Mouse (Mus musculus) gastrocnemius, postnatal 4 days (tissue): ENCODE measurements around the gene Akap13. TPM values are rescaled to one million over a fixed set of nuclear protein-coding genes. Genes with fewer than 3 reads are reported as not detected.

ENCODE experiments used
- DNase-seq, 2 experiments: peaks; one replicate each; pipeline ENCODE4 v3.0.0; 2021 to 2022; ENCODE audit warnings: low spot score in 2 of 2, mixed read lengths in 2 of 2
- total RNA-seq, 2 experiments: library from RNA; stranded (reverse); gene quantifications; 2 replicates each; pipeline ENCODE4 v1.2.3; 2021

Akap13 gene
- total RNA-seq, 2 experiments from 2014 or later = 88.7 to 102 TPM

DNA sequence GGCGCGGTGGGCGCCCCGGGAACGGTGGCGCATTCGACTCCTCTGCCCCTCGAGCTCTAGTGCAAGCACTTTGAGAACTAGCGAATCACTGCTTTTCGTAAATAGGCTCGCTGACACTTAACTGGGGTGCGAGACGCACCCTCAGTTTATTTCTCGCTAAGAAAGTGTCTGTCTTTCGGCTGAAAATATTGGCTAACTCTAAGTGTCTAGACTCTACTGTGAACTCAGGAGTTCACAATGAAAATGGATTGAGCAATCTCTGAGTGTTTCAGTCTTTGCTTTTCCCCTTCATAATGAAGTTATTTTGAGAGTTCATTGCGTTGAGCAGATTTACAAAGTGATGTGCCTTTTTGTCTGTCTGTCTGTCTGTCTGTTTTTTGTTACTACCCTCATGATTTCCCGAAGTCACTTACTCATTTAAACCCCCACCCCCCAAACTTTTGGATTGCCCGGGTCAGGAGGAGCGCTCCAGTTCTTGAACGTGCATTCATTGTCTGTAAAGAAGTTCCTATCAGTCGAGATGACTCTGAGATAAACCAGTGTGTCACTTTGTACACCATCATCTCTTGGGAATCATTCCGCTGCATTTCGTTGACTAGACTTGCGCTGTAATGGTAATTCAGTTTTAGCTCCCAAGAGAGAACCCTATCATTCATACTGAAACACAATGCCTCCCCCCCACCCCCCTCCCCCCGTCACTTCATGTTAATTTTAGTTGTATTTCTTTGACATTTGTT lies 986 bp downstream of the Akap13 start:
- DNase-seq = no peak

DNA sequence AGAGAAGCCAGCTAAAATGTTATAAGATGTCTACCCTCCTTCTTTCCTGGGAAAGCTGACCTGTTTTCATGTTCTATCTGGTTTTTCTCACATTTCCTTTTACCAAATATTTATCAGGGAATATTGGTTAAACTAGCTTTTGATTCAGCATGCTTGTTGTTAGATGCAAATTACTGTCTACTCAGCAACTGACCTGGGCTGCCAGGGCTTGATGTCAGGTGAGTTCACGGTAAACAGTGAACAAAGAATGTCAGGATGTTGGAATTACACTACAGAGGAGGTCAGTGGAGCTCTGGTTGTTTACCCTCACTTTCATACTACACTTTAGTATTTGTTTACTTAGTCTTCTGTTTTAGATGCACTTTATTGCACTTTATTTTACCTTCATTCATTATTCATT lies 5.0 kb downstream of the Akap13 start:
- DNase-seq = no peak

DNA sequence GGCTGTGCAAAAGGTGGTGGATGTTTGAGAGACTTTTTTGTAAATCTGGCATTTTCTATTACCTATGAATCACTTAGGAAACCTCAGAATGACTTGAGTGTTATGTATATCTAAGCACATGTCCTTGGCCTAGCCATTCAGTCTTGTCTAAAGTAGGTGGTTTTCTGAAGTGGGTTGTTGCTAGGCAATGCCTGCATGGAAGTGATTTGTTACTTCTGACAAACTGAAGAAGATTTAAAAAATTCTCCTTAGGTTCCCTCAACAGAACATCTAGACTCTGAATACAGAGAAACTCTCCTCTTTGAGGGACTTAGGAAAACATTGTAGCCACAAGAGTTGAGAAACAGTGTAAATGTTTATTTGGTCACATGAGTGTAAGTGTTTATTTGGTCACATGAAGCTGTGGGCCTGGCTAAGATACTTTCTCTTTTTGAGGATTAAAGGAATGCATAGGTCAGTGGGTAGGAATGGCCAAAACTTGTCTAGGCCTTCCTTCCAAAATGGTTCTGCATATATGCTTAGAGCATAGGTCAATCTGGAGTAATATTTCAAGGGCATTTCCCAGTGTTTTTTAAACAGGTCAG lies 8.3 kb downstream of the Akap13 start:
- no peak for DNase-seq

DNA sequence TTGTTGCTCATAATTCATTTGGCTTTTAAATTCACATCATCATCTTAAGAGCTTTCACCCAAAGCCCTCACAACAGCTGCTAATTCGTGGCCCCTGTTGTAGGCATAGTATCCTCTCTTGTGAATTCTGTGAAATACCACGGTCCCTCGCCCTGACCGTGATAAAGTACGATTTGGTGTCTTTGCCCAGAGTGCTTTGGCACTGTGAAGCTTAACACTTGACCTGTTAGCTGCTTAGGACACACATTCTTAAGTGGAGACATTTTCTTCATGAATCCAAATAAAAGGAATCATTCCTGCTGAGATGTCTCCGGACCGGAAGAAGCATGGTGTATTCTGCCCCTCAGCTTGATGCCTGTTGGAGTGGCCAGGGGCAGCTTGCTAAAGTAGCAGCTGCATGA lies 12.5 kb downstream of the Akap13 start:
- no peak for DNase-seq

DNA sequence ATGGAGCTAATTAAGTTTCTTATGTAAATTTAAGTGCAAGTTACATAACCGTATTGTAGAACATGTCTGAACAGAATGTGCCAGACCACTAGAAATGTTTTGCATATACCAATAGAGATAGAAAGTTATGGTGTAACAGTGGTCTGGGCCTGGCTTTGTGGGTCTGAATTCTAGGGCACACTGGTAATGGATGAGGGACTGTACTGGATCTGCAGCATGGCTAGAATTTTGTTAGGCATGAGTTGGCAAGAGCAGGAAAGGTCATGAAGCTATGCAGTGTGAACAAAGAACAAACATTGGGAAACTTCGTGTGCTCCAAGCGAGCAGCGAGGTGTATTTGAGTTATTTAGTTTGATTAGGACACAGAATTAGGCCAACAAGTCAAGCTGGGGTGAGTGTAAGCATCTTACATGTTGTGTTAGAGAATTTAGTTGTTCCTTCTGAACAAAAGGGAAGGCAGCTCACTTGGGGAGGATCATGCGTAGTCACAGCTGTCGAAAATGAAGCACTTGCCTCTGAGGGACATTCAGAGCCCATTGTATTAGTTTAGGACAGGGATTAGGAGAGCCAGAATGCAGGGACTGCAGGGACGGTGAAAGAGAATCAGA lies 15.1 kb downstream of the Akap13 start:
- no peak for DNase-seq

DNA sequence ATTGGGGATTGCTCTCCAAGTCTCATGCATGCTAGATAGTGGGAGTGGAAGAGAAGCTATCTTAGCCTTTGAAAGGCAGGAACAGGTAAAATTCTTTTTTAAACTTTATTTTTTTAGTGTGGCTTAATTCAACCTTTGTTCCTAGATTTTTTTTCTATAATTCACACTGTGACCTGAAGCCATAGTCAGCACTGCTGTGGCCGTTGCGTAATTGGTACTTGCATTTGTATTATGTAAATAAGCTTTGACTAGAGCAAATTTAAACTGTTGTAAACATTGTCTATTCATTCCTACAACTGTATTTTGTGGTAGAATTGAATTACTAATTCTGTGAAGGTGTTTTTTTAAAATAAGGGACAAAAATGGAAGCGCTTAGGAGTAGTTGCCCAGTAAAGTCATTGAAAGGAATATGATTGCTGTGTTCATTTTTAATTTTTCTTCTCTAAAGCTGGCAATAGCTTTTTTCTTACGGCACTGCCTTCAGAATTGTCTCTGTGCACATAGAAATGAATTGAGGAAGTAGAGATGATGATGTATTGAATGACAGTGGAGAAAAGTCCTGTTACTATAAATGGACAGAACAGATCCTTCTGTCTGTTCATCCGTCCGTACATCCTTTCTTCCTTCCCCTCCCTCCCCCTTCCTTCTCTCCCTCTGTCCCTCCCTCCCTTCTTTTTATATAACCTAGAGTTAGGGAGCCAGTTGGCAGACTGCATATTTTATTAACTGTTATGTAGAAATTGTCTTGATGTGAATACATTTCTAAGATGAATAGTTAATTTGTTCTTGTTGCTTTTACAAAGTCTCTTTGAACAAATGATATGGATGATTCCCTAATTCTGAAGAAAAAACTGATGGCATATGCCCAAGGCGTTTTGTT lies 17.2 kb downstream of the Akap13 start:
- DNase-seq = no peak

DNA sequence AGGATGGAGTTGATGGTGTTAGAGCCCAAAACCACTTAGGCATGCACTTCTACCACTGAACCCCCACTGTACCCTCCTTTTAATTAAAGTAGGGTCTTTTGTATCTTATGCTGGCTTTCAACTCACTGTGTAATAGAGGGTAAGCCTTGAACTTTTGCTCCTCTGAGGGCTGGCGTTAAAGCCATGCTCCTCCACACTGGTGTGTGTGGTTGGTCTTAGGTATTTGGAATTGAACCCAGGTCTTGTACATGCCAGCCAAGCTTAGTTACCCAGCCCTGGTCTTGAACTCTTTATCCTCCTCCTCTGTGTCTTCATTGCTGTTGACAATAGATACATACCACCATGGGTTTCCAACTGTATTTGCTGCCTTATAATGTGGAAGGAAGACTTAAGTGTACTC lies 18.0 kb downstream of the Akap13 start:
- DNase-seq = no peak

DNA sequence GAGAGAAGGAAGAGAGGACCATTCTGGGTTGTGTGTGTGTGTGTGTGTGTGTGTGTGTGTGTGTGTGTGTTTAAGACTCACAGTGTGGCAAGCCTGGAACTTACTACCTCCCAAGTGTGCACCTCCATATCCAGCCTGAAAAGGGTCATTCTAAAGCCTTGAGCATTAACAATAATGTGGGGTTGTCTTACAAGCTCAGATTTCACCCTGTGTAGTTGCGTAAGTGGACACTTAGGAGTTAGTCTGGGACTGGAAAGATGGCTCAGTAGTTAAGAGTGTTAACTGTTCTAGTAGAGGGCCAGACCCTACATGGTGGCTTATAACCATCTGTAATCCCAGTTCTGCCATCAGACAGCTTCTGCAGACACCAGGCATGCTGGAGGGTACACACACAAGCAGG lies 18.7 kb downstream of the Akap13 start:
- no peak for DNase-seq

DNA sequence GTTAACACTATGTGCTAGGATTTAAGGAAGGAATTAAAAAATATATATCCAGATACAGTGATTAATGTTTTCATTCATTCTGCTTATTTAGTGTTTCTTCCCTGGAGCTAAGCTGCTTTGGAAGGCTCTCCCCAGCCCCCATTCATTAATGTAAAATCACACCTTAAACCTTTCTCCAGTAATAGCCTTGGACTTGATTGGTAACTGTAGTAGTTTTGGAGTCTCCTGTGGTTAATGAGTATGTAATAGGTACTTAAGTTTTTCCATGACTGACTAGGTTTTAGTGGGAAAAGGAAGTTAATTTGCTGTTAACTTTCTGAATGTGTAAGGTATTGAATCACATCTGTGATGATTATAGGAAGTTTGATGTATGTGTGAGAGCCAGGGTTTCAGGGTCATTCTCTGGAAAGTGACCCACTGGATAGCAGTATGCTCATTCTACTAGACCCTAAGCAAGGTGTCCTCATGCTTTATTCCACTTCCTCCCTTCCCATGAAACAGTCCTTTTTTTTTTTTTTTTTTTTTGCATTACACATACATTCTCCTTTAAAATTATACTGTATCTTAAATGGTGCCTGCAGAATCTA lies 19.3 kb downstream of the Akap13 start:
- DNase-seq = no peak

DNA sequence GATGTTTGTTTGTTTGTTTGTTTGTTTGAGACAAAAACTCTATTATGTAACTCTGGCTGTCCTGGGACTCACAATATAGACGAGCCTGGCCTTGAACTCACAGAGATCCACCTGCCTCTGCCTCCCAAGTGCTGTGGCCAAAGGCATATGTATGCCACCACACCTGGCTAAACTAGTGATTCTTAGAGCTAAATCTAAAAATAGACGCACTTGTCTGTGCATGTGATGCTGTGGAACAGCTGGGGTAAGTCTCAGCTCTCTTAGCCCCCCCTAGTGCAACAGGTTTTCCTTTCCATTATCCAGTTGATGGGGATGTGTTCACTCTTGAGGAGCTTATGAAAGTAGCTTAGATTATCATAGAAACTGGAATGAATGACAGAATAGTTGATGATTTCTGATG lies 22.7 kb downstream of the Akap13 start:
- DNase-seq = no peak

DNA sequence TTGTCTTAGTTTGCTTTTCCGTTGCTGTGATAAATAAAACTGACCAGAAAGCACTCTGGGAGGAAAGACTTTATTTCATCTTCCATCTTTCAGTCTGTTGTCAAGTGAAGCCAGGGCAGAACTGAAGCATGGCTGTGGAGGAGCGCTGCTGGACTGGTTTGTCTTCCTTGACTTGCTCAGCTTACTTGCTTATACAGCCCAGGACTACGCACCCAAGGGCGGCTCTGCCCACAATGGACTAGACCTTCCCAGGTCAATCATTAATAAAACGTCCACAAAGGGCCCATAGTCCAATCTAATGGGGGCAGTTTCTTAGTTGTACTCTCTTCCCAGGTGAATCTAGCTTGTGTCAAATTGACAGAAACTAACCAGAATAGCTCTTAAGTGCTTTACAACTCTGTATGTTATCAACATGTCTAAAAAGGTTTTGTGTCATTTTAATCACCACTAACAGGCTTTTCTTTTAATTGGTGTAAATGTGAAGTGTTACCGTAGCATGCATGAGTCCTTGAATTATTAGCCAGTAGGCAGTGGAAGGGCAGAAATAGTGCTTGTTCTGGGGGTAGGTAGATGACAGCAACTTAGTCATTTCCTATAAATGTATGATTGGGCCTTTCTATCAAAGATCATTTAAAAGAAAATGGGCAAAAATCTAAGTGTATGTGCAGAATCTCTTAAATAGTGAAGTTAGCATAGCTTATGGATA lies 25.5 kb downstream of the Akap13 start:
- DNase-seq = no peak

DNA sequence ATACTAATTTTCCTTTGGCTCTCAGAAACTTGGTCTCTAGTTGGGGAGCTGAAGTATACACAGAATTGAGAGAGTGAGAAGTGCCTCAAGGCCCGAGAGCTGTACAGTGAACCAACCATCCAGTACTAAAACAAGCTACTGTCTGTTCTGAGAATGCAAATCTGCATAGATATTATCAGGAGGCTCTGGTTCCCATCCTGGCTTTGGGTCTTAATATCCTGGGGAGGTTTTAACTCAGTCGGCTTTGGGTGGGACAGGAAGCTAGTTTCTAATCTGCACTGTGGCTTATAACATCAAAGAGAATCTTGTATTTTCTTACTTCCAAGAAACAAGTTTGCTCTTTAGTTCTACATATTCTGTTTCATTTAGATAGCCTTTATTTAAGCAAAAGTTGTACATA lies 30.7 kb downstream of the Akap13 start:
- no peak for DNase-seq

DNA sequence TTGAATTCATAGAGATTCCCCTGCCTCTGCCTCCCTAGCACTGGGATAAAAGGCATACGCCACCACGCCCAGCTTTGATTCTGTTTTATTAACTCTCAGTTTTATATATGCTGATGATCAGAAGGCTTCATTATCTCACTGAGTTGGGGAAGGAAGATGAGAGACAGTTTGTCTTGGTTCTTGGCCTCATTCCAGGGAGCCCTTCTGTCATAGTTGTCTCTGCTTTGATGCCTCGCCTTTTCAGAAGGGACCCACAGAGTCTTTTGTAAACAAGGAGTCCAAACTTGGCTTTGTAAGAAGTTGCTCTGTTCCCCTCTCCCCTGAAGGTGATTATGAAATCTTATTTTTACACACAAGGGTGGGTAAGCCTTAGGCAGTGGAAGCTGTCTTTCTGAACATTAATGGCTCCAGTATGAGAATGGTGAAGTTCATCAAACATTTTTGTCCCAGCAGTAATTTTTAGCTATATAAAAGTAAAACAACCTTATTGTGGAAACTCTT lies 40.7 kb downstream of the Akap13 start:
- no peak for DNase-seq

DNA sequence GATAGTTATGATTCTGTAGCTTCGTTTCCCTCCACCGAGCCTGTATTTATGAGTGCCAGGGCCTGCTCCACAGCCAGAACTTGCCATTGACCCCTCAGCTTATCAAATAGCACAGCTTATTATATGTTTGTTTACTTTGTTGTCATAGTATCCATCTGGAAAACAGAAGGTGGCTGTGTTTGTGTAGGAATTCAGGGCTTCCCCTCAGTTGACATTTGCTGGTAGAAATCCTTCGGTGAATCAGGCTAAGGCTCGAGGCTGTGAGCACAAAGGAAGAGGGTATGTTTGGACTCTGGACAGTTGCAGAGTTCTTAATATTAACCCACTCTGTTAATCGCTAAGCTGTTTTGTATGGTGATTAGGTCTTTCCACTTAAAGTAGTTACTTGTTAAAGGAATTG lies 43.3 kb downstream of the Akap13 start:
- no peak for DNase-seq

DNA sequence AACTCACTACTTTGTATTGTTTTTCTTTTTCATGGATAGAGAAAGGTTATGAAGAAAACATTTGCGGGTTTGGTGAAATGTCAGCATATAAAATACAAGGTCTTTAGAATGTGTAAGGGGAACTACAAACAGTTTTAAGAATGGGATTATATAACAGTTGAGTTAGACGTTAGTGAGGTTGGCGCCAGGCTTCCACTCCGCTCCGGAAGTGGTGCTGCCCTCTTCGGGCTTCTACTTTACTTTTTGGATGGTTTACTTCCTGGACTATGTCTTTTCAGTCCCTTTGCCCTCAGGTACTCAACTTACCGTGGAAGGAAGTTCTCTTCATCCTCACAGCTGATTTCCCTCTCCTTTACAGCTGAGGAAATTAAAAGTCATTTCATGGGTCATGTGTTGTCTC lies 43.9 kb downstream of the Akap13 start:
- no peak for DNase-seq

DNA sequence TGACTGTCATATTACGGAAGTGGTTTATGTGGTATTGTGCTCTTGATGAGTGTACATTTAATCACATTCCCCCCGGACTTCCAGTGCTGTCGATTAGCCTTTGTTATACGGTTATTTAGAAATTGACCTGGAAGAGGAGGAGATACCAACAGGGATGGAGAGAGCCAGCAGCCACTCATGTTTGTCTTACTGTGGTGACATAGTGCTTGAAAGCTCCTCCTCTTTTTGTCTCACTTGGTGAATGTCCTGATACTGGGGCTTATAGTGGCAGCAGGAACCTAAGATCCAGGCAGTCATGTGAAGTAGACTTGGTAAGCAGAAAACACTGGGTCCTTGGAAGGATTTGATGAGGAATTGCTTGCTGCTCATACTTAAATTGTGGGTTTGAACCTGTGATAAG lies 44.8 kb downstream of the Akap13 start:
- DNase-seq = no peak

DNA sequence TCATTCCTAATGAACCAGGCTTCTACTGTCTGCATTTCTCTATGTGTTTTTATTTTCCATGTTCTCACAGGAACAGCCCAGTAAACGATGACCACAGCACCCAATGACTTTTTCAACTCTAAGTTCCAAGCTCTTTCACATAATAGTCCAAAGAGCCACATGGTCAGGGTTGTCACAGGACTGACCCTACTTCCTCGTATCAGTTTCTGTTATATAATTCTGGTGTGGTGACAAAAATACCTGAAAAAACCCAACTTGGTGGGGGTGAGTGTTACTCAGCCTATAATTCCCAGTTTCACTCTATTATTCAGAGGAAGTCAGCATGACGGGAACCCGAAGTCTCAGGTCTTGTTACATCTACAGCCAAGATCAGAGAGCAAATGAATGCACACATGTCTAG lies 45.5 kb downstream of the Akap13 start:
- DNase-seq = no peak

DNA sequence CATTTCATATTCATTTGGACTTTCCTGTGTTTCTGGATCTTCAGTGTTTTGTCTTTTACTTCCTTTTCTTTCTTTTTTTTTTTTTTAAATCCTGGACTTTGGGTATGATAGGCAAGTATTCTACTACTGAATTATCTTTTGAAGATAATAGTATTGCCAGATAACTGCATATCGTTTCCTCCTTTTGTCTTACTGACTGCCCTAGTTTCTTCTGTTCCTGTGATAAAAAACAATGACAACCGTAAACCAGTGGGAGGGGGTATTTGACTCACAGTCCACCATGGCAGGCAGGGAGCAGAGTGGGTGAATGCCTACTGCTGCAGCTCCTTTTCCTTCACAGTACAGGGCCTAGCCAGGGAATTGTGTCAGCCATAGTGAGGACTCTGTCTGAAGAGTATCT lies 49.2 kb downstream of the Akap13 start:
- no peak for DNase-seq

DNA sequence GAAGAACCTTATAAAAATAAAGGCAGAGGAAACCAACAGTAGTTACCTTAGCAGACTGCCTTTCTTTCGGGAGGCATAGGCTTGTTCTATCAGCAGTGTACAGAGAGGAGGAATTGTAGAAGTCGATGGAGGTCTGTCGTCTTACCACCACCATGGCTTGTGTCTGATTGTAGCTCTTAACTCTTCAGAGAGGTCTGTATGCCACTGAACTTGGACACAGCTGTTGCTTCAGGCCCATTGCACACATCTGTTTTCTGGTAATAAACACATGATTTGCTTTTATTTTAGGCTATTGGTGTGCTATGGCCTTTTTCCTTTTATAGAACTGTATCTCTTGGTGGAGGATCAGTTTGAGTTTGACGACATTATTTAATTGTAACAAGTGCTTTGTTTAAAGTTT lies 51.3 kb downstream of the Akap13 start:
- no peak for DNase-seq

DNA sequence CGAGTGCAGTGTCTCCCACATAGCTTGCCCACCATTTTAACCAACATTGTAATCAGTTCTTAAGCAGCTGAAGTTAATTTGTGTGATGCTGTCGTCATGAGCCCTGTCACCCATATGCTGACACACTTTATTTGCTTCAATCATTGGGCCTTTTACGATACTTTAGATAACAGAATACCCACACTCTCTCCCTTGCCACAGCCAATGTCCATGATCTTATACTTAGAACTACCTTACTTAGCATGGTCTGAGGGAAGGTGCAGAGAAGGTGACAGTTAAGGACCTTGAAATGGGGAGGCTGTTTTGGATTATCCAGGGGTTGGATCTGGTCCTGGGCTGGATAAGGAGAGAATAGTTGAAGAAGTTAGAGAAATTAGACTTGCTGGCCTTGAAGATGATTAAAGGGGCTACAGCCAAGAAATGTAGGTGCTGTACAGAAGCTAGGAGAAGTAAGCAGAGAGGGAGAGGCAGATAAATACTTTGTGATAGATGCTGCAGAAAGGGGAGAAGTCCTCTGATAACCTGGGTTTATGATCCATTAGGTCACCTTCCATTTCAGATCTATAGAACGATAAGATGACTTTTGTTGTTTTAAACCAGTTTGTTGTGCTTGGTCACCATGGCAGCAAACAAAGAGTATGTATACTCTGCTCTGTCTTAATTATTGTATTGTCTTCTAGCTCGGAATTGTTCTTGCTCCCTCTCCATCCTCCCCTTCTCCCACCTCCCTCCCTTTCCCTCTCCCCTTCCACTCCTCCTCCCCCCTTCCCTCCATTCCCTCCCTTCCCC lies 53.9 kb downstream of the Akap13 start:
- no peak for DNase-seq
